Mouse (Mus musculus): ENCODE measurements at regions not wholly inside any gene's neighbourhood (a gene's known extent, or its start where the extent isn't known, plus 50 kb on each side); places are given as distances from the start of the nearest gene placed in this dataset.

GRCm38 (mm10) chr12:107085906-107086655, 402.4 kb upstream of the 3110018I06Rik start:
- TF ChIP-seq GATA1 (IDR thresholded peaks at IDR 0.05; ENCODE audit: borderline replicate concordance, low read length) (no peak), FLI1 (IDR thresholded peaks at IDR 0.05; ENCODE audit: low read length) (no peak)
